Mouse (Mus musculus) ovary, postnatal 10 days (tissue): ENCODE results near the gene Naip2.

Experiments
- DNase-seq: peaks from one replicate; pipeline ENCODE4 v3.0.0; 2022; ENCODE audit warnings: low spot score

The Naip2 gene

GRCm38 (mm10) chr13:100107652-100108472 is 94.0 kb downstream of the Naip2 start, which contains the start of gene Serf1:
Gene Serf1, plus strand, starts transcription at chr13:100108012.
- DNase-seq = peak; percentile 66

- DNase-seq = peak; percentile 95
Observed at GRCm38 (mm10) chr13:100103748-100104254, 98.1 kb downstream of the Naip2 start, which contains the start of gene Bdp1. Gene Bdp1, minus strand, starts transcription at chr13:100104070.

- DNase-seq = no peak
Observed at GRCm38 (mm10) chr13:100103052-100103658, 98.7 kb downstream of the Naip2 start.

- no peak for DNase-seq
Observed at GRCm38 (mm10) chr13:100098808-100099207, 103.1 kb downstream of the Naip2 start.
